In genomic region chr2:48519838-48520404, GRCm38 (mm10) we compare ENCODE assay signal across 25 mouse cellular contexts.
A peak's percentile ranks its signal among the peaks of the same experiment; 100 is the strongest.
DNase-seq lines count a peak whose midpoint lies in the region; ATAC-seq and TF ChIP-seq lines count a peak whose summit lies in the region.
"Had no signal": no experiment of that assay in that cellular context is flagged by ENCODE, and none has a peak within 500 bp of the region (broad histone marks: within the 10 kb centered on the region; RNA-seq: fewer than 3 reads in every experiment).

No protein-coding gene starts in this region.

- no peaks in the 10 kb centered on the region for H3K79me2 ChIP-seq in myocyte (ENCODE audit: control insufficient read depth, insufficient read depth)

- peak; percentile 17; the same call in 1 of the 2 replicates for ATAC-seq in lung, postnatal 0 days
- ATAC-seq in forebrain, embryonic 16.5 days: no peak
- no peak for ATAC-seq in inflammation-experienced regulatory T-cells, adult 6 months
- ATAC-seq: forebrain, embryonic 13.5 days; hindbrain, postnatal 0 days; intestine, embryonic 16.5 days; midbrain, embryonic 13.5 days had no signal

- no peak for TF ChIP-seq CTCF in lung, postnatal 0 days (IDR thresholded peaks at IDR 0.05)

- H3ac ChIP-seq in myocyte (ENCODE audit: control insufficient read depth, insufficient read length): no peak overlapping the region

- H3K4me1 ChIP-seq in lung, postnatal 0 days (ENCODE audit: insufficient read depth, low read depth, low read length): no peaks in the 10 kb centered on the region
- no peaks in the 10 kb centered on the region for H3K4me1 ChIP-seq in forebrain, embryonic 16.5 days (replicated peaks; ENCODE audit: control insufficient read depth, insufficient read depth, low read length)
- H3K4me1 ChIP-seq: forebrain, embryonic 13.5 days; heart, embryonic 15.5 days; lung, embryonic 15.5 days; midbrain, embryonic 13.5 days had no signal

- TF ChIP-seq EP300 in lung, postnatal 0 days (IDR thresholded peaks at IDR 0.05): no peak

- peak; percentile 33 for DNase-seq in lung, postnatal 0 days (ENCODE audit: low spot score)
- DNase-seq in lung, postnatal 25 days (ENCODE audit: low spot score): no peak
- DNase-seq in NIH3T3 (ENCODE audit: low read depth): peak; percentile 9
- DNase-seq in fibroblast of lung, adult 2 months (ENCODE audit: low read depth): peak; percentile 70
- no peak for DNase-seq in retina, postnatal 1 day
- DNase-seq: adrenal gland, adult 8-10 months; cerebellum, adult 8-10 months; cerebellum, postnatal 25 days; kidney, adult 9 months; kidney, postnatal 10 days; layer of hippocampus, postnatal 36 days; left cerebral cortex, postnatal 4 days; right cerebral cortex, adult 18-20 months had no signal

- no peaks in the 10 kb centered on the region for H3K36me3 ChIP-seq in lung, postnatal 0 days (ENCODE audit: insufficient read depth, low read length)
- no peaks in the 10 kb centered on the region for H3K36me3 ChIP-seq in myocyte (ENCODE audit: control insufficient read depth, insufficient read depth)
- H3K36me3 ChIP-seq in forebrain, embryonic 16.5 days (ENCODE audit: control insufficient read depth, insufficient read depth): no peaks in the 10 kb centered on the region
- H3K36me3 ChIP-seq: embryonic facial prominence, embryonic 12.5 days; heart, embryonic 15.5 days; lung, embryonic 15.5 days; midbrain, embryonic 13.5 days had no signal

- WGBS in lung, postnatal 0 days: 67% methylated on average over 5 of the region's 5 CpGs
- 85% methylated on average over 5 of the region's 5 CpGs for WGBS in forebrain, embryonic 16.5 days

- H3K27ac ChIP-seq in lung, postnatal 0 days (ENCODE audit: low read length): no peak overlapping the region
- no peak overlapping the region for H3K27ac ChIP-seq in forebrain, embryonic 16.5 days (ENCODE audit: low read length)
- H3K27ac ChIP-seq: embryonic facial prominence, embryonic 12.5 days; forebrain, embryonic 13.5 days; heart, embryonic 15.5 days; hindbrain, postnatal 0 days; lung, embryonic 15.5 days; midbrain, embryonic 13.5 days had no signal

- no peak overlapping the region for H3K4me2 ChIP-seq in lung, postnatal 0 days (replicated peaks; ENCODE audit: low read depth, low read length)
- peak overlapping the region; percentile 41 for H3K4me2 ChIP-seq in myocyte (ENCODE audit: low read depth)
- no peak overlapping the region for H3K4me2 ChIP-seq in forebrain, embryonic 16.5 days (ENCODE audit: low read length)
- H3K4me2 ChIP-seq: embryonic facial prominence, embryonic 12.5 days; forebrain, embryonic 13.5 days; heart, embryonic 15.5 days; liver, embryonic 11.5 days; lung, embryonic 15.5 days; midbrain, embryonic 13.5 days had no signal

- H3K9me3 ChIP-seq in lung, postnatal 0 days (ENCODE audit: low read length): no peaks in the 10 kb centered on the region
- no peaks in the 10 kb centered on the region for H3K9me3 ChIP-seq in forebrain, embryonic 16.5 days (ENCODE audit: control insufficient read depth, low read length)
- H3K9me3 ChIP-seq: embryonic facial prominence, embryonic 12.5 days; forebrain, embryonic 13.5 days; heart, embryonic 15.5 days; lung, embryonic 15.5 days; midbrain, embryonic 13.5 days had no signal

- H3K27me3 ChIP-seq in lung, postnatal 0 days (replicated peaks; ENCODE audit: insufficient read depth, low read length): no peaks in the 10 kb centered on the region
- no peaks in the 10 kb centered on the region for H3K27me3 ChIP-seq in myocyte (ENCODE audit: control insufficient read depth, insufficient read depth, insufficient read length)
- no peaks in the 10 kb centered on the region for H3K27me3 ChIP-seq in forebrain, embryonic 16.5 days (replicated peaks; ENCODE audit: control insufficient read depth, insufficient read depth, low read length)
- H3K27me3 ChIP-seq: embryonic facial prominence, embryonic 12.5 days; forebrain, embryonic 13.5 days; heart, embryonic 15.5 days; lung, embryonic 15.5 days; midbrain, embryonic 13.5 days had no signal

- no peak overlapping the region for H3K4me3 ChIP-seq in lung, postnatal 0 days (ENCODE audit: low read depth, low read length)
- H3K4me3 ChIP-seq in myocyte: no peak overlapping the region
- H3K4me3 ChIP-seq in forebrain, embryonic 16.5 days (replicated peaks; ENCODE audit: low read length): no peak overlapping the region
- H3K4me3 ChIP-seq: embryonic facial prominence, embryonic 12.5 days; erythroblast, embryonic 14.5 days; forebrain, embryonic 13.5 days; heart, embryonic 15.5 days; lung, embryonic 15.5 days; midbrain, embryonic 13.5 days had no signal

- no peak overlapping the region for H3K9ac ChIP-seq in lung, postnatal 0 days (replicated peaks; ENCODE audit: low read depth)
- H3K9ac ChIP-seq in forebrain, embryonic 16.5 days (replicated peaks; ENCODE audit: low read depth, low read length): no peak overlapping the region
- H3K9ac ChIP-seq: embryonic facial prominence, embryonic 12.5 days; forebrain, embryonic 13.5 days; heart, embryonic 15.5 days; lung, embryonic 15.5 days; midbrain, embryonic 13.5 days had no signal

- no peak for TF ChIP-seq POLR2A in myocyte (IDR thresholded peaks at IDR 0.05; ENCODE audit: insufficient read length, low read depth)

TF ChIP-seq in myocyte, 11 proteins besides CTCF, POLR2A, EP300 and RAD21:
- TF ChIP-seq TCF12 (IDR thresholded peaks at IDR 0.05; ENCODE audit: insufficient read depth, poor library complexity, severe bottlenecking) (peak; percentile 35), SRF (IDR thresholded peaks at IDR 0.05; ENCODE audit: control insufficient read depth, insufficient read length, low read depth) (peak; percentile 14), CEBPB (IDR thresholded peaks at IDR 0.05; ENCODE audit: insufficient read depth, poor library complexity, severe bottlenecking) (peak; percentile 99), USF1 (IDR thresholded peaks at IDR 0.05; ENCODE audit: low read depth) (no peak), E2F4 (IDR thresholded peaks at IDR 0.05; ENCODE audit: insufficient read depth) (no peak), MAX (IDR thresholded peaks at IDR 0.05; ENCODE audit: low read depth) (no peak), MYOD1 (IDR thresholded peaks at IDR 0.05; ENCODE audit: control insufficient read depth in 1 of 3, insufficient read length in 2 of 3, low read depth in 2 of 3) (no peak), TCF3 (IDR thresholded peaks at IDR 0.05; ENCODE audit: insufficient read length, low read depth) (no peak), REST (IDR thresholded peaks at IDR 0.05; ENCODE audit: insufficient read depth, insufficient read length) (no peak), POLR2AphosphoS2 (IDR thresholded peaks at IDR 0.05; ENCODE audit: insufficient read length, low read depth) (no peak), MYOG (IDR thresholded peaks at IDR 0.05; ENCODE audit: control insufficient read depth in 1 of 3, insufficient read depth in 1 of 3, insufficient read length in 2 of 3, low read depth in 2 of 3) (no peak)

Comparison
In these comparisons a context has a peak if more than half of its experiments do, and no peak if none do; other contexts are left out.
1. DNase-seq: peak in lung, postnatal 0 days (single experiment), NIH3T3 (single experiment) and fibroblast of lung, adult 2 months (single experiment); none in lung, postnatal 25 days (single experiment) and retina, postnatal 1 day (single experiment).